ENCODE assay signal across 31 mouse cellular contexts in the genomic region with DNA sequence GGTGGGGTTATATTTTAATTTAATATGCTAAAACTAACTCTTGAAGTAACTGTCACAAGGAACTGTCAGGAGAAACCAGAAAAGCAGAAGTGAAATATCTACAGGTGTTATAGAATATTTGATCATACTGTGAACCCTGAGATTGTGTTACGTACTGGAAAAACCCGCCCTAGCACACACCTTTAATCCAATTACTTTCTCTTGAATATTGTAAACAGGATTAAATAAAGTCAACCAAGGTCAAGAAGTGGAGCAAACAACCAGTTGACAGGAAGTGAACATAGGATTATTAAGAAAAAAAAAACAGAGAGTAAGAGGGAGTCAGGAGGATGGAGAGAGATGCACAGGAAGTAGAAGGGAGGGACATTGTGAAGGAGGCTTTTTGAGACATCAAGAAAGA.
"Had no signal": no experiment of that assay in that cellular context is flagged by ENCODE, and none has a peak within 500 bp of the region (broad histone marks: within the 10 kb centered on the region; RNA-seq: fewer than 3 reads in every experiment).

No protein-coding gene starts in this region.

- H3K27ac ChIP-seq: limb, embryonic 10.5 days; limb, embryonic 12.5 days; limb, embryonic 13.5 days; limb, embryonic 15.5 days; liver, embryonic 12.5 days; liver, embryonic 13.5 days; liver, embryonic 14.5 days; liver, embryonic 15.5 days; lung, embryonic 15.5 days; macrophage; midbrain, embryonic 10.5 days; midbrain, embryonic 12.5 days; midbrain, embryonic 13.5 days; midbrain, embryonic 15.5 days had no signal

- H3K9me3 ChIP-seq: limb, embryonic 10.5 days; limb, embryonic 12.5 days; limb, embryonic 13.5 days; limb, embryonic 15.5 days; liver, embryonic 12.5 days; liver, embryonic 13.5 days; liver, embryonic 15.5 days; lung, embryonic 15.5 days; megakaryocyte, embryonic 14.5 days; midbrain, embryonic 10.5 days; midbrain, embryonic 12.5 days; midbrain, embryonic 13.5 days; midbrain, embryonic 15.5 days had no signal

- H3K4me3 ChIP-seq: limb, embryonic 10.5 days; limb, embryonic 12.5 days; limb, embryonic 13.5 days; limb, embryonic 15.5 days; liver, embryonic 12.5 days; liver, embryonic 13.5 days; liver, embryonic 15.5 days; lung, embryonic 15.5 days; megakaryocyte, embryonic 14.5 days; midbrain, embryonic 10.5 days; midbrain, embryonic 12.5 days; midbrain, embryonic 13.5 days; midbrain, embryonic 15.5 days; myocyte had no signal

- H3K27me3 ChIP-seq: limb, embryonic 12.5 days; limb, embryonic 13.5 days; limb, embryonic 15.5 days; liver, embryonic 12.5 days; liver, embryonic 13.5 days; liver, embryonic 15.5 days; lung, embryonic 15.5 days; megakaryocyte, embryonic 14.5 days; midbrain, embryonic 12.5 days; midbrain, embryonic 13.5 days; midbrain, embryonic 15.5 days had no signal

- ATAC-seq: liver, embryonic 12.5 days; lung, postnatal 0 days; midbrain, embryonic 13.5 days; midbrain, embryonic 15.5 days; midbrain, embryonic 16.5 days had no signal

- H3K4me1 ChIP-seq: limb, embryonic 10.5 days; limb, embryonic 12.5 days; limb, embryonic 13.5 days; limb, embryonic 15.5 days; liver, embryonic 12.5 days; liver, embryonic 13.5 days; liver, embryonic 15.5 days; lung, embryonic 15.5 days; midbrain, embryonic 10.5 days; midbrain, embryonic 12.5 days; midbrain, embryonic 13.5 days; midbrain, embryonic 15.5 days had no signal

- H3K4me2 ChIP-seq: limb, embryonic 12.5 days; limb, embryonic 13.5 days; limb, embryonic 15.5 days; liver, embryonic 11.5 days; liver, embryonic 12.5 days; liver, embryonic 13.5 days; liver, embryonic 15.5 days; lung, embryonic 14.5 days; lung, embryonic 15.5 days; midbrain, embryonic 11.5 days; midbrain, embryonic 12.5 days; midbrain, embryonic 13.5 days; midbrain, embryonic 15.5 days had no signal

- H3K9ac ChIP-seq: limb, embryonic 12.5 days; limb, embryonic 13.5 days; limb, embryonic 15.5 days; liver, embryonic 12.5 days; liver, embryonic 13.5 days; liver, embryonic 14.5 days; liver, embryonic 15.5 days; liver, postnatal 0 days; lung, embryonic 14.5 days; lung, embryonic 15.5 days; midbrain, embryonic 12.5 days; midbrain, embryonic 13.5 days; midbrain, embryonic 15.5 days had no signal

- DNase-seq: left cerebral cortex, postnatal 4 days; liver; liver, embryonic 13.5 days; liver, postnatal 0 days; lung, adult 18-20 months; lung, adult 2 months; lung, embryonic 14.5 days; lung, postnatal 10 days; lung, postnatal 14 days; lung, postnatal 36 days; lung, postnatal 4 days; midbrain, embryonic 14.5 days had no signal
